Mouse (Mus musculus): ENCODE measurements around the gene Mylpf. TPM values are rescaled to one million over a fixed set of nuclear protein-coding genes. Genes with fewer than 3 reads are reported as not detected.
"Not testable (repeated sequence)": the region's sequence is repeated elsewhere in the genome, so short reads cannot be mapped to it uniquely, and the experiment has no call there.

The Mylpf gene
- total RNA-seq (2021), result over 10,000 TPM; 24,635 to 28,732 TPM
- long read RNA-seq, experiment 1, transcript Mylpf-201 (7 exons, 766 nt), result major isoform, 15,932 of 16,616 reads
- long read RNA-seq, experiment 1, transcript Mylpf-203 (2 exons, 285 nt), result minor isoform, 33 of 16,616 reads
- long read RNA-seq, experiment 1, partial matches to known transcripts, result 607 of 16,616 reads
- long read RNA-seq, experiment 1, other reads (novel, unspliced or antisense), result 43 of 16,616 reads
- long read RNA-seq, experiment 2, transcript Mylpf-203 (2 exons, 285 nt), result minor isoform, 23 of 11,235 reads
- long read RNA-seq, experiment 2, transcript Mylpf-201 (7 exons, 766 nt), result major isoform, 10,621 of 11,235 reads
- long read RNA-seq, experiment 2, partial matches to known transcripts, result 375 of 11,235 reads
- long read RNA-seq, experiment 2, other reads (novel, unspliced or antisense), result 216 of 11,235 reads

- DNase-seq (ENCODE audit: low spot score), result peak; percentile 93
These were observed at the start of gene Mylpf for GRCm38 (mm10) chr7:127208553-127209438. Gene Mylpf (plus strand): TSS chr7:127208890.

- no peak for DNase-seq (ENCODE audit: low spot score)
These were observed 46.1 kb upstream of the Mylpf start for GRCm38 (mm10) chr7:127162546-127162945.

- DNase-seq (ENCODE audit: low spot score), result no peak
These were observed 44.7 kb upstream of the Mylpf start for GRCm38 (mm10) chr7:127164002-127164401.

DNA sequence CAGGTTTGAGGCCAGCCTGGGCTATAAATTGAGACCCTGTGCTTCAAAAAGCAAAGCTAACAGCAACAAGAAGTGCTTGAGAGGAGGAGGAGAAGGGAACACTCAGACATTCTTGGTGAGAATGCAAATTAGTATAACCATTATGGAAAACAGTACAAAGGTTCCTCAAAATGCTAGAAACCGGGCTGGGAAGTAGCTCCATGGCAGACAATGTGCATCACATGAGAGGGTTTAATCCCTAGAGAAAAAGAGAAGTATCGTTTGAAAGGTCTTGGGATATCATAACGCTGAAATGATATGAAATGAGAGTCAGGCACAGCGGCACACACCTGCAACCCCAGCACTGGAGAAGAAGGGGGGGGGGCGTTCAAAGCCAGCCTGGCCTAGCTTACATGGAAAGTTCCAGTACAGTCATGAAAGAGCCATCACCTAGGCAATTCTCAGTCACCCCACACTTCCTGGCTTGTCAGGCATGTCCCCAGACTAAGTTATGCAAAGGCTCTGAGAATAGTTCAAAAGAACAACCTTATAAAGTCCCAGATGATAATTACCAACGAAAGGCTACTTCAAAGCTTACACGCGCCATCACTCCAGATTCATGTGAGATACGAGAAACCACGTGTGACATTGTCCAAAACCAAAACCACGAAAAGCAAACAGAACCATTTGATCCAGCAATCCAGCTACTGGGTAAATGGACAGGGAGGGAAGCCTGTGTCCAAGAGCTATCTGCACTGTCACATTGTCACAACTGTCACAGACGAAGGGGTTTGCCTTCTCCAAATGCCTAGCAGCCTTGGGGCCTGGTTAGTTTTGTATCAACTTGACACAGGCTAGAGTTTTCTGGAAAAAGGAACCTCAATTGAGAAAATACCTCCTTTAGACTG lies 42.8 kb upstream of the Mylpf start:
- DNase-seq (ENCODE audit: low spot score), result no peak

DNA sequence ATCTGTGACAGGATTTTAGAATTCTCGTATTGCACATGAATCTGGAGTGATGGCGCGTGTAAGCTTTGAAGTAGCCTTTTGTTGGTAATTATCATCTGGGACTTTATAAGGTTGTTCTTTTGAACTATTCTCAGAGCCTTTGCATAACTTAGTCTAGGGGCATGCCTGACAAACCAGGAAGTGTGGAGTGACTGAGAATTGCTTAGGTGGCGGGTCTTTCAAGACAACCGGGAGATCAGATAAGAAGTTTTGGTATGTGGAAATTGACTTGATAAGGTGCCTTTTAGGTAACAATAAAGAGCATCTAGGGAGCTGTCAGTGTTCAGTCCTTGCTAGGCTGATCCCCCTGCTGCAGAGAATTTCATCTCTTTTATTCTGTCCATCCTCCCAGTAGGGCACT lies 42.2 kb upstream of the Mylpf start:
- DNase-seq (ENCODE audit: low spot score), result no peak

- no peak for DNase-seq (ENCODE audit: low spot score)
These were observed 31.8 kb upstream of the Mylpf start for GRCm38 (mm10) chr7:127176937-127177336.

- DNase-seq (ENCODE audit: low spot score), result no peak
These were observed 27.9 kb upstream of the Mylpf start for GRCm38 (mm10) chr7:127180783-127181182.

- not testable (repeated sequence) for DNase-seq (ENCODE audit: low spot score)
These were observed 27.0 kb upstream of the Mylpf start for GRCm38 (mm10) chr7:127181724-127182123.

GRCm38 (mm10) chr7:127183345-127183744 lies 25.3 kb upstream of the Mylpf start:
- DNase-seq (ENCODE audit: low spot score), result no peak

- no peak for DNase-seq (ENCODE audit: low spot score)
These were observed 24.9 kb upstream of the Mylpf start for GRCm38 (mm10) chr7:127183828-127184227.

- DNase-seq (ENCODE audit: low spot score), result no peak
These were observed 24.0 kb upstream of the Mylpf start for GRCm38 (mm10) chr7:127184720-127185119.

- no peak for DNase-seq (ENCODE audit: low spot score)
These were observed 23.1 kb upstream of the Mylpf start for GRCm38 (mm10) chr7:127185601-127186000.

GRCm38 (mm10) chr7:127187351-127187750 lies 21.3 kb upstream of the Mylpf start:
- no peak for DNase-seq (ENCODE audit: low spot score)

DNA sequence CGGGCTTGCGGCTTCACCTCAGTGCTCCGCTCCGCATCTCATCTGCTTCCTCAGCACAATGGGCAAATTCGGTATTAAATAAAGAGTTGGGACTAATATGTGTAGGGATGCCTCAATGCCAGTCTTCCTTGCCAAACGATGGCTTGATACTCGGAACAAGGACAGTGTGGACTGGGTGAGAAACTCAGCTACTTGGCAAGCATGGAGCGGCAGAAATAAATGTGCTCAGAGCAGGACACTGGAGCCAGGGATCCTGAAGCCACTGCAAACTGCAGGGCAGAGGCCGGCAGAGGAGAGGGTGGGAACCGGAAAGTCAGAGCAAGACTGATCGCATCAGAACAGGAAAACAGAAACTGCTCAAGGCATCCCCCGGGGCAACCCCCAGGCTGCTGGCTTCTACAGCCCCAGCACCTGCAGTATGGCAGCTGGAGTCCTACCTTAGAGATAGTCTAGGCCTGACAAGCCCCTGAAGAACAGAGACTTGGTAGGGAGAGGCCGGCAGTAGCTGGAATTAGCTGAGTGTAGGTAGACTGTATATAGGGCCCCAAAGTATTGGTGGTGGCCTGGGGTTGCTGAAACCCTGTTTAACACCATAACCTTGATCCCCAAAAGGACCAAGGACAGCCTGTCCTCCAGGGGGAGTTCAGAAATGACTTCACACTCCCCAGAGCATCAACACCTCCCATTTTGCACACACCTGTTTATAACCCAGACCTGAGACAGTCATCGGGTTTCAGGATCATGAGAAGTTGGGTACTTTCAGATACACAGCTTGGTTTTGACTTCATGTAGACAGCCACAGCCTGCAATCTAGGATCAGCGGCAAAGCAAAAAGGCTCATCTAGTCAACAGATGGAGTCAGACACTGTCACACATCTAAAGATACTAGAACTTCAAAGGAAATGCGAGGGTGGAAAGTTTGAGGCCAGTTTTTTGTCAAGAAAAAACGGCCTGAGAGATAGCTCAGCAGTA lies 20.1 kb upstream of the Mylpf start:
- no peak for DNase-seq (ENCODE audit: low spot score)

DNA sequence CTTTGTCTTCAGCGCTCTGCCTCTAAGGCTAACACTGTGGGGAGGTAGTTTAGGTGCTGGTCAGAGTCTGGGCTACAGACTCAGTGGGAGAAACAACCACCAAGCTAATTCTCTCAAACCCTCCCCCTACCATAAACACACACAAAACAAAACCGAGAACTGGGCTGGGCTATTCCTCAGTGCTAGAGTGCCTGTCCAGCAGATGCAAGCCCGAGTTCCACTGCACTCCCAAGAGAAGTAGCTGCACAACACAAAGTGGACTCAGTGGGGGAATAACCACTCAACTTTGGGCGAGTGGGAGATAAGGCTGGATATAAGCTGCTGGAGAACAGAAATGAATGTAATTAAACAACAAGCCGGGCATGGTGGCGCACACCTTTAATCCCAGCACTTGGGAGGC lies 18.0 kb upstream of the Mylpf start:
- DNase-seq (ENCODE audit: low spot score), result no peak

DNA sequence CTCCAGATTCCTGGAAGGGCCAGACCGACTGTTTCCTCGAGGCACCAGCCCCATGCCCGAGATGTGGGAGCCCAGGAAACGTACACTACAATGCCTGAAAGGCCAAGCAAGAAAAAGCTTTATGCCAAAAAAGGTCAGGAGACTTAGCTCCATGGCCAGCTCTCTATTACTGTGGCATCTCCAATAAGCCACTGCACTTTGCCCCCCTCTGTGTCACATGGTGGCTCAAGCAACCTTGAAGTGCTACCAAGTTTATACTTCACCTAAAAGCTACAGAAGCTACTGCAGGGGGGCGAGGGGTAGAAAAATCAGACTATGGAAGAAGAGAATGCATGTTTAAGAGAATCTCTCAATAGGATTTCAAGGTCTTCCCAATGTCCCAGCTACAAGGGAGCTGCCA lies 15.7 kb upstream of the Mylpf start:
- DNase-seq (ENCODE audit: low spot score), result no peak

DNA sequence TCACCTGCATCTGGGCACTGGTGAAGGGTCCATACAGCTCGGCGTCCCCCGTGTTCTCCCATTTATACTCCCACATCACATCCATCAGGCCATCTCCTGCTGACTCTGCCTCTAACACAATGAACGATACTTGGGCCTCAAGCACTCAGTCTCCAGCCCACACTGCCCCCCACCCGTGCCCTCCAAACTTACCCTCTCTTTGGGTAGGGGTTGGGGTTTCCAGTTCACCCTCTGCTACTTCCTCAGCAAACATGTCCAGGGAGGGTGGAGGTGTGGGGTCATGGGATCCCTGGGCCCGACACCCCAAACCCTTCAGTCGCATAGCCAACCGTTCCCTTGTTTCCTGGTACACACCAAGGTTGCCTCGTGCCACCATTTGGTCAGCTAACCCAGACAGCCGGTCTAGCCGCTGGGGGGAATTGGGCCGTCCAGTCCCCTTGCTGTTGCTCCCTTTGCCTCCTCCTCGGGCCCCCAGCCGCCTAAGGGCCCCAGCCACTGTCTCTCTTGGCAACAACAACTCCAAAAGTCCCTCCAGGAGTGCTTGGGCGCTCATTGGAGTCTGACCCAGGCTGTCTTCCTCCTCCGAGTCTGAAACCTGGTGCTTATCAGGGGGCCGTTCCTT lies 14.6 kb upstream of the Mylpf start:
- no peak for DNase-seq (ENCODE audit: low spot score)

DNA sequence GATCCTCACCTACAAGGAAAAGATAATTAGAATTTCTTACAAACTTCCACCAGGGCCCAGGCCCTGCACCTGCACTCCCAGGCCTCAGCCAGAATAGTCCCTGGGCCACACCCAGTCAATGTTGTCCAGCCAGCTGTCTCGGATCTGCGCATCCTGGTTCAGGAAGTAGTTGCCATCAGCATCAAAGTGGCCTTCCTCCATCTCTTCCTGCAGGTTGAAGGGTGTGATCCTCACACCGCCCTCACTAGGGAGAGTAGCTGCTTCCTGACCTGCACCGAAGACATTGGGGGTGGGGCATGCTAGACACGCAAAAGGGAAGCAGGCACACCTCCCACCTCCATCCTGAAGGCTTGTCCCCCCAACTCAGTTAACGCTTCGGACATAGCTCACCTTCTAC lies 14.1 kb upstream of the Mylpf start:
- DNase-seq (ENCODE audit: low spot score), result no peak

- peak; percentile 97 for DNase-seq (ENCODE audit: low spot score)
These were observed 13.0 kb upstream of the Mylpf start, which contains the start of gene Cd2bp2 for GRCm38 (mm10) chr7:127195544-127196295. Gene Cd2bp2 (minus strand): TSS chr7:127196050.
